Mouse (Mus musculus) olfactory bulb, adult 2 months (tissue): Measurements from ENCODE around the gene Depdc5.

ENCODE experiments used
- CTCF ChIP-seq: fragments of 200-500 bp; IDR thresholded peaks from 2 replicates; pipeline ENCODE4 v1.5.1; 2012; ENCODE audit warnings: low read depth, mild to moderate bottlenecking, low read length, moderate library complexity; ENCODE audit not compliant: insufficient read depth
- POLR2A ChIP-seq: fragments of 200-500 bp; IDR thresholded peaks from 2 replicates; pipeline ENCODE4 v1.6.1; 2012; ENCODE audit warnings: mild to moderate bottlenecking, low read depth, low read length, moderate library complexity; ENCODE audit not compliant: insufficient read depth

DNA sequence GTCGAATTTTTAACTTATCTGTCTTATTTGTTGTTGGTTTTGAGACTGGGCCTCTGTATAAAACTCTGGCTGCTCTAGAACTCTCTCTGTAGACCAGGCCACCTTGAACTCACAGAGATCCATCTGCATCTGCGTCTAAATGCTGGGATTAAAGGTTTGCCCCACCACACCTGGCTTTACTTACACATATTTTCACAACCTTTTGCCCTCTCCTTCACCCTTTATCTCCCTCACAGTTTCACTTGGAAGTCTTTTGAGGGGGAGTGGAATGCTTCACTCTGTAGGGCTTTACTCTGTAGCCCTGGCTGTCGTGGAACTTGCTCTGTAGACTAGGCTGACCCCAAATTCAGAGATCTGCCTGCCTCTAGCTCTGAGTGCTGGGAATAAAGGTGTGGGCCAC is 98.1 kb downstream of the Depdc5 start:
- no peak for TF ChIP-seq CTCF
- no peak for TF ChIP-seq POLR2A
